Mouse (Mus musculus) heart, postnatal 25 days (tissue): Measurements from ENCODE around the gene Mgat3. TPM values are rescaled to one million over a fixed set of nuclear protein-coding genes. Genes with fewer than 3 reads are reported as not detected.

Experiments
- DNase-seq: peaks from one replicate; pipeline ENCODE4 v3.0.0; 2022; ENCODE audit warnings: low spot score
- intact Hi-C: fragments of 180-260 bp; cut with DNase I; formaldehyde crosslinking; loops from one replicate; pipeline ENCODE4 v1.15.1; 2025
- total RNA-seq, 2 experiments: library from RNA; stranded (reverse); gene quantifications; 2 replicates each; pipeline ENCODE4 v1.2.3; 2021

Mgat3 gene
- total RNA-seq, 2 experiments from 2014 or later = 1.5 to 1.6 TPM

DNA sequence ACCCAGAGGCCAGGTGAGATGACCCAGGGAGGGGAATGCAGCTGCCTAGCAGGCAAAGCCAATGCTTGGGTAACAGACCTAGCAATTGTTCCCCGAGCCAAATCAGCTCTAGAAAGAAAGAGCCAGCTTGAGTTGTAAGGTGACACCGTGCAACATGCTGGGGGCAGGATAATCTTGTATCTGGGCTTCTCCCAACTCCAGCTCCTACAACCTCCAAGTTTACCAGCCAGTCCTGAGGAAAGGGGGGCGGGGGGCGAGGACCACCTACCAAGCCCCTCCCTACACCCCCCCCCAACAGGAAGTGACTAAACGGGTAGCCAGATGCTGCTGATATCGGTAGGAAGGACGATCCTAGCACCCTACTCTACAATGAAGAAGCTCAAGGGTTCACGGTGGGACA, 2.2 kb upstream of the Mgat3 start:
- no peak for DNase-seq
- intact Hi-C loops = loop anchor here (5.0 kb wide), 1 partner anchor 39 kb away; the partner anchor contains the start of gene Tab1

DNA sequence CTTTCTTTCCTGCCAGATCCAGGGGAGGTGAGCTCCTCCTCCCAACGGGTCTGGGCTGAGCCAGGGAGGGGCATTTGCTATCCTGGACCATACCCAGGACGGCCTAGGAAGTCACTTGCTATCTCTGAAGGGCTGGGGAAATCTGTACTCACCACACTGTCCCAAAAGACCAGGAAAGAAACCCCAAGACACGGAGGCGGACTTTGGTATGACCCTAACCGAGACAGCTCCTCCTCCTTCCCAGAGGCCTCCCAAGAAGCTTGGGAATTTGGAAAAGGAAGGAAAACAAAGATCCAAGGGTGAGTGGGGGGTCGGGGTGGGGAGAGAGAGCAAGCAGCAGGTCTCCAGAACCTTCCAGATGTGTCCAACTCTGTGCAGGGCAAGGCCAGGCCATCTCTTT, 1.7 kb upstream of the Mgat3 start:
- intact Hi-C loops = loop anchor here (5.0 kb wide), 1 partner anchor 39 kb away; the partner anchor contains the start of gene Tab1
- DNase-seq = no peak

DNA sequence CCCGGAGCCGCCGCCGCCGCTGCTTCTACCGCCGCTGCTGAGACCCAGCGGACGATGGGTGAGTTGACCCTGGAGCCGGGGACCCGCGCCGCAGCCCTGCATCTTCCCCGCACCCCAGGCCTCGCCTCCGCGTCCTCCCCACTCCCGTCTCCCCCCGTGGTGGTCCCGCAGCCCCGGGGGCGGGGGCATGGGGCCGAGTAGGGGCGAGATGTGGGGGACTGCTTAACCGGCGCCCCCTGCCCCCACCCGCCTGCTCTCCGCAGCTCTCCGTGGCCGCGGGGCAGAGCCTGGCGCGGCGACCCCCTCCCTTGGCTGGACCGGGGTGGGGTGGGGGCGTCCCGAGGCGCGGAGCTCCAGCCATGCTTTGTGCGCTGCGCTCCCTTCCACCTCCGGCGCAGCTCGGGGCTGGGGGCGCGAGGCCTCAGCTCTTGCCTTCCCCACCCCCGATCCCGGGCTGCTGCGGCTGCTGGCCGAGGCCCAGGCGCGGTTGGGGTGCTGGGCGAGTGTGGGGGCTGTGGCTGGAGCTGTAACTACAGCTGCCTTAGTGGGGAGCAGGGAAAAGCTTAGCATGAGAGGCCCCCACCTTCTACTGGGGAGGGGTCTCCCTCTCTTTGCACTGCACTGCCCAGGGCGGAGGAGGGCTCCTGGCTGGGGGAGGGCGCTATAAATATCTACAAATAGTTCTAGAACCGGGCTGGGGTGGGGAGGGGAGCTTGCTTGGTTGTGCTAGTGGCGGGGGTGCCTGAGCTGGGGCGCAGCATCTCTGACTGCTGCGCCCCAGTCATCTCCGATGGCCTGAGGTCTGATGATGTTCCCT, 468 bp downstream of the Mgat3 start:
- intact Hi-C loops = loop anchor here (5.0 kb wide), 1 partner anchor 42 kb away; the partner anchor contains the start of gene Tab1
- no peak for DNase-seq

DNA sequence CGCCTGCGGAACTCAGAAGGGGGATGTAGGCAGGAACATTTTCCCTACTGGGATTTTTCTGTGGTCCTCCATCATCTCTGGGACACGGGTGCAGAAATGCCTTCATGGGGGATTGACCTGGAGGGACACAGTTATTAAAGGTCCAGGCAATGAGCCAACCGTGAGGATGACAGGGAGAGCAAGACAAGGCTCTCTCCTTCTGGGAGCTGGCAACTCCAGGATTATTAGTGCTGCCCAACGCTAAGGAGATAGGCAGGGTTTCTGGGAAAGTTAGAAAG, 1.0 kb downstream of the Mgat3 start:
- DNase-seq = no peak
- intact Hi-C loops = loop anchor here (5.0 kb wide), 1 partner anchor 42 kb away; the partner anchor contains the start of gene Tab1

DNA sequence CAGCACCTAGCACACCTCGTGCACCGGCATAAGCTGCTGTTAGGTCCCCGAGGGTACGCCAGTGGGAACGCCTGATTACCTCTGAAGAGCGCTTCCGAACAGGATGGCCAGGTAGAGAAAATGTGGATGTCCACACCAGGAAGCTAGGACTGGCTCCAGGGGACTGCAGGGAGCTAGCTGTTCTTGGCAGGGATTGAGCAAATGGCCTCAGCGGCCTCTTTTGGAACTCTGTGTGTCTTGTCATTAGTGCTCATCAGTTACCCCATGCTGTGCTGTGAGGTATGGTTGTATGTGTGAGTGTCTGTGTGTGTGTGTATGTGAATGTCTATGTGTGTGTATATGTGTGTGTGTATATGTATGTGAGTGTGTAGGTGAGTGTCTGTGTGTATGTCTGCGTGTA, 1.8 kb downstream of the Mgat3 start:
- no peak for DNase-seq
- intact Hi-C loops = no loop called here

- intact Hi-C loops = no loop called here
- no peak for DNase-seq
Measured at GRCm38 (mm10) chr15:80175756-80176155, 2.2 kb downstream of the Mgat3 start.

DNA sequence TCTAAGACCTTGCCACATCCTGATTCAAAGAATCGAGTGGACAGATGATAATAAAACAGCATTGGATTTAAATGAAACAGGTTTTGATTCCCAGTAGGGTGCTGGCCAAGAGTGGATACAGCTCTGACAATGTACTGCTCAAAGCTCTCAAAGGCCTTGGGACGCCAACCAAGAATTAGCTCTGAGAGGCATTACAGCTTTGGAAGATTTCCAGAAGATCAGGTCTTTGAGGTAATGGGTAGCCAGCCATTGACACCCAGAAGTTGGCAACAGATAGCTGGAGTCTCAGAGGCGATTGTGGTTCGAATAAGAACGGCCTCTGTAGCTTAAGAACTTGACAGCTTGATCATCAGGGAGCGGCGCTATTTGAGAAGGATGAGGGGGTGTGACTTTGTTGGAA, 8.0 kb downstream of the Mgat3 start:
- intact Hi-C loops = no loop called here
- no peak for DNase-seq

GRCm38 (mm10) chr15:80182072-80182700, 8.7 kb downstream of the Mgat3 start:
- intact Hi-C loops = no loop called here

GRCm38 (mm10) chr15:80188927-80189326, 15.4 kb downstream of the Mgat3 start:
- DNase-seq = no peak
- intact Hi-C loops = no loop called here

More at GRCm38 (mm10) chr15:80182072-80182700, 8.7 kb downstream of the Mgat3 start:
- no peak for DNase-seq

- intact Hi-C loops = no loop called here
- DNase-seq = no peak
Measured at GRCm38 (mm10) chr15:80190075-80190474, 16.6 kb downstream of the Mgat3 start.

GRCm38 (mm10) chr15:80191585-80192245, 18.2 kb downstream of the Mgat3 start:
- intact Hi-C loops = no loop called here
- DNase-seq = no peak

GRCm38 (mm10) chr15:80192246-80192585, 18.7 kb downstream of the Mgat3 start:
- intact Hi-C loops = no loop called here
- DNase-seq = no peak

DNA sequence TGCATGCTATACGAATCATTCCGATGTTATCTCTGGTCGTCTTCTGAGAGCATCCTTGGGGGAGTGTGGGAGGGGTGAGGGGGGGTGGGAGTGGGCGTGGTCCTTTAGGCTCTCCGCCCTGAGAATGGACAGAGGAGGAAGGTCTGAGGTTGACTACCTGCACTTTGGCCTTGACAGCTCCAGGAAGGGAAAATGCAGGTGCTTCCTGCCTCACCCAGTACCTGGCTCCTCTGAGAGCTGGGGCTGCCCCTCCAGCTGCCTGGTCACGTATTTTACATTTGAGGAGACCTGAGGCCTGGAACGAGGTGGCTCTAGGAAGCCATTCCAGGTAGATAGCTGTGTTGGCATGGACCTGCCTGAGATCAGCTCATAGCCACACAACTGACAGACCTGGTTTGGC, 19.3 kb downstream of the Mgat3 start:
- intact Hi-C loops = no loop called here
- DNase-seq = no peak

- intact Hi-C loops = no loop called here
Measured at GRCm38 (mm10) chr15:80199556-80199955, 26.0 kb downstream of the Mgat3 start.

DNA sequence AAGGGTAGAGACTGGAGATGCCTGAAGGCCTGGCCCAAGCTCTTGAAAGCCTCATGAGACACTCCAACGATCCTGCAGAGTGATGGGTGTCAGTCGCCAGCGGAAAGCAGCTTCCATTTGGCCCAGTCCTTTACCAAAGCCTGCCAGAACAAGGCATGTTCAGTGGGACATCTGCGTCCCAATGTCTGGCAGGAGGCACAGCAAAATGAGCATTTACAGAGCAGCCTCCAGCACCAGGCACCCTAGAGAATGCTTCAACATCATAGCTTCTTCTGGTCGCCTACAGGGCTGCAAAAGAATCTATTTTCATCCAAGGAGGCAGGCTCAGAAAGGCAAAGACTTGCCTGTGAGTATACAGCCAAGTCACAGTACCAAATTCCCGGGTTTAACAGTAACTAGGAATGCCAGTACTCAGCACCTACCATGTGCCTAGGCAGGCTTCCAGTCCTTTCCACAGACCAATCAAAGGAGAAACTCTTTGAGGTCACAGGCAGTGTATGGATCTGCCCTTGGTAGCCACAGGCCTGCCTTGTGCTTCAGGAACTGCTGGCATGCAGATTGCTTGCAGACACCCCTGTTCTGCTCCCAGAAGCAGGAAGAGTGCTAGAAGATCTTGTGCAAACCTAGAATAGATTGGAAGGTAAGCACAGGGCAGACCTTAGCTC, 28.7 kb downstream of the Mgat3 start:
- no peak for DNase-seq
- intact Hi-C loops = no loop called here

More at GRCm38 (mm10) chr15:80199556-80199955, 26.0 kb downstream of the Mgat3 start:
- no peak for DNase-seq

GRCm38 (mm10) chr15:80203406-80203805, 29.9 kb downstream of the Mgat3 start:
- intact Hi-C loops = no loop called here
- no peak for DNase-seq

DNA sequence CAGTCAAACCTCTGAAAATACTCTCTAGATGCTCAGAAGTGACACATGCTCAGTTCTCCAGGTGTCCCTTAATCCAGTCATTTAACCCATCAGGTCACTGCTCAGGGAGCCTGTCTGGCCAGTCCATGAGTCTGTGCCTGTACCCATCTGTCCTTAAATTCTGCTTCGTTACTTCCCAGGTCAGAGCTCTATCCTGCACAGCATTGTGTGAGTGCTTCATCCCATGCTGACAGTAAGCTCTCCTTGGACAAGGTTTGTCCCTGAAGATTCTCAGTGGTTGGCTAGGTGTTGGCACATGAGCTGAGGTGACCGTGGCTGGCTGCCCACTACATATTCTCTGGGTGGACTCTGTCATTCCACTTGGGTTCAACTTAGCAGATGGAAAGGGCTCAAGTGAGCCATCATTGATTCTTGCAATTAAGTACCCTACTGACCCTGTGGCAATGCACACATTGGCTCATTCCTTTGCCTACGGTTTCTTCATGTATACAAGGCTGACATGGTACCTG, 32.6 kb downstream of the Mgat3 start:
- no peak for DNase-seq
- intact Hi-C loops = no loop called here

GRCm38 (mm10) chr15:80208446-80208845, 34.9 kb downstream of the Mgat3 start:
- no peak for DNase-seq
- intact Hi-C loops = no loop called here

DNA sequence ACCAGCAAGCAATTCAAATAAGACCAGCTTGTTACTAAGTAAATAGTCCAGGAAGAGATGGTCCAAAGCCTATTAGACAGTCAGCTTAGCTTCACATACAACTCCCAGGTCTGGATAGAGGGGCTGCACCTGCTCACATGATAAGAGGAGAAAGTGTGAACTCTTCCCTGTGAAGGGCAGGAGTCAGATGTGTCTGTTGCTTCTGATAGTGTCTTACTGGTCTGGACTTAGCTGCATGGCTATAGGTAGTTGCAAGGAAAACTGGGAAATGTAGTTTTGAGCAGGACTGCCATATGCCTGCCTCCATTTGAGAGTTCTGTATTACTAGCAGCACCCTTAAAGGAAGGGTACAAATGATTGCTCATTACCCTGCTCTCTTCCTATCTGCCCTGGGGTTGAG, 40.2 kb downstream of the Mgat3 start:
- DNase-seq = no peak
- intact Hi-C loops = no loop called here

DNA sequence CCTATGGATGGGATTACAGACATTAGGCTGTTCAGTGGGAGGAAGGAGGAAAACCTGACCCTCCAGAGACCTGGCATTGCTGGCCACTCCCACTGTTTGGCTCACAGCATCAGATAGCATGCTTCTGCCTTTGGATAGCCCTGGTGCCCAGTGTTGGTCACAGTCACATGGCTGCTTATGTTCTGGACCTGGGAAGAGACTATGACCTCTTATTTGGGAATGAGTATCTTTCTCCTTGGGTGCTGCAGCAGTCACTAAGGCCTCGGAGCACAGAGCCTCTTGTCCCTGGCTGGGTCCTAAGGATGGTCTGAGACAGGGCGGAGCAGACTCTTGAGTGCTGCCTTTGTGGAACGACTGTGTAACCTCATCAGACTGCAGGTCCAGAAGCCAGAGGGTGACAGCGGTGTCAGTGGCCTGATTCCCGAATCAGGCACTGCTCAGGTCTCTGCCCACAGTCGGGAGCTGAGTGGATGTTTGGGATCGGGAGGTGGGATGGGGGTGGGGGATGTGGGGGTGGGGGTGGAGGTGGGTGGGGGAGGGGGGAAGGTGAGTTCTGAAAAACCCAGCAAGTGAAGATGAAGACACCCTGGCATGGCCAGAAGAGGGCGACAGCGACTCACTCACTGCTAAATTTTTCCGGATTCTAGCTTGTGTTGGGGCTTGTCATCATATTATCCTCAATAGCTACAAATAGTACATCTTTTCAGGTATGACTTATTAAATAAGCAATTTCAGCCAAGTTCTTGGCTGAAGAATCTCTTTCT, 42.4 kb downstream of the Mgat3 start:
- intact Hi-C loops = no loop called here
- DNase-seq = no peak
